In genomic region chr5:74260378-74260809, GRCm38 (mm10) we compare ENCODE assay signal across 8 mouse cellular contexts.
A peak's percentile ranks its signal among the peaks of the same experiment; 100 is the strongest.
DNase-seq lines count a peak whose midpoint lies in the region; ATAC-seq and TF ChIP-seq lines count a peak whose summit lies in the region.

No protein-coding gene starts in this region.

- H3K27ac ChIP-seq in kidney, postnatal 0 days, result peak overlapping the region; percentile 50
- no peak overlapping the region for H3K27ac ChIP-seq in embryonic facial prominence, embryonic 11.5 days (replicated peaks; ENCODE audit: low read depth, low read length)
- 0 out of 2 replicates have a peak overlapping the region, but pooled peaks have one; percentile 20 for H3K27ac ChIP-seq in hindbrain, embryonic 14.5 days
- H3K27ac ChIP-seq in liver, embryonic 16.5 days (ENCODE audit: low read length), result peak overlapping the region; percentile 57; the same call in 1 of the 2 replicates
- H3K27ac ChIP-seq in stomach, embryonic 15.5 days, result peak overlapping the region; percentile 78

- H3K4me2 ChIP-seq in kidney, postnatal 0 days (ENCODE audit: low read length), result 0 out of 2 replicates have a peak overlapping the region, but pooled peaks have one; percentile 9
- no peak overlapping the region for H3K4me2 ChIP-seq in embryonic facial prominence, embryonic 11.5 days (ENCODE audit: low read depth, low read length)
- H3K4me2 ChIP-seq in hindbrain, embryonic 14.5 days (replicated peaks), result no peak overlapping the region
- peak overlapping the region; percentile 7 for H3K4me2 ChIP-seq in liver, embryonic 16.5 days (ENCODE audit: low read depth, low read length)
- H3K4me2 ChIP-seq in stomach, embryonic 15.5 days, result peak overlapping the region; percentile 14; the same call in 1 of the 2 replicates

- H3K27me3 ChIP-seq in kidney, postnatal 0 days (ENCODE audit: insufficient read depth, low read length), result no peaks in the 10 kb centered on the region
- no peaks in the 10 kb centered on the region for H3K27me3 ChIP-seq in embryonic facial prominence, embryonic 11.5 days (ENCODE audit: control insufficient read depth, insufficient read depth, low read length)
- no peaks in the 10 kb centered on the region for H3K27me3 ChIP-seq in hindbrain, embryonic 14.5 days (ENCODE audit: control insufficient read depth, insufficient read depth, low read length)
- H3K27me3 ChIP-seq in liver, embryonic 16.5 days (ENCODE audit: control insufficient read depth, insufficient read depth, low read depth, low read length), result no peaks in the 10 kb centered on the region
- H3K27me3 ChIP-seq in stomach, embryonic 15.5 days (replicated peaks), result no peaks in the 10 kb centered on the region

- DNase-seq in kidney, postnatal 0 days (ENCODE audit: low spot score), result peak; percentile 69
- no peak for DNase-seq in kidney, postnatal 14 days
- peak; percentile 34 for DNase-seq in embryonic facial prominence, embryonic 11.5 days (ENCODE audit: low spot score)
- DNase-seq in hindbrain, embryonic 14.5 days (ENCODE audit: low spot score), result no peak
- DNase-seq in layer of hippocampus, adult 18-20 months (ENCODE audit: low spot score in 2 of 2), result no peak
- DNase-seq in cerebellum, adult 18-20 months, result no peak

- no peaks in the 10 kb centered on the region for H3K36me3 ChIP-seq in kidney, postnatal 0 days (ENCODE audit: insufficient read depth, low read length)
- no peaks in the 10 kb centered on the region for H3K36me3 ChIP-seq in embryonic facial prominence, embryonic 11.5 days (replicated peaks; ENCODE audit: control insufficient read depth, insufficient read depth, low read depth, low read length)
- no peaks in the 10 kb centered on the region for H3K36me3 ChIP-seq in hindbrain, embryonic 14.5 days (replicated peaks; ENCODE audit: control insufficient read depth, insufficient read depth)
- no peaks in the 10 kb centered on the region for H3K36me3 ChIP-seq in liver, embryonic 16.5 days (ENCODE audit: control insufficient read depth, insufficient read depth)
- H3K36me3 ChIP-seq in stomach, embryonic 15.5 days, result no peaks in the 10 kb centered on the region

- 0 out of 2 replicates have a peak, but pooled peaks have one; percentile 6 for ATAC-seq in kidney, postnatal 0 days (replicated peaks; ENCODE audit: low FRiP score, low read depth)
- ATAC-seq in embryonic facial prominence, embryonic 11.5 days (replicated peaks; ENCODE audit: insufficient number of reproducible peaks, low FRiP score, low TSS enrichment, low read depth), result no peak; the same call in 1 of the 2 replicates
- ATAC-seq in hindbrain, embryonic 14.5 days (ENCODE audit: low FRiP score), result no peak
- ATAC-seq in liver, embryonic 16.5 days (ENCODE audit: low read depth), result peak; percentile 66
- peak; percentile 61 for ATAC-seq in stomach, embryonic 15.5 days (ENCODE audit: insufficient read depth, low FRiP score, low read depth)

- 30% methylated on average over 9 of the region's 9 CpGs for WGBS in kidney, postnatal 0 days
- 46% methylated on average over 9 of the region's 9 CpGs for WGBS in embryonic facial prominence, embryonic 11.5 days
- 44% methylated on average over 9 of the region's 9 CpGs for WGBS in hindbrain, embryonic 14.5 days
- 12% methylated on average over 9 of the region's 9 CpGs for WGBS in liver, embryonic 16.5 days (ENCODE audit: insufficient replicate concordance)
- WGBS in stomach, embryonic 15.5 days, result 14% methylated on average over 9 of the region's 9 CpGs

- no peak overlapping the region for H3K4me3 ChIP-seq in kidney, postnatal 0 days (replicated peaks; ENCODE audit: low read depth, low read length)
- H3K4me3 ChIP-seq in embryonic facial prominence, embryonic 11.5 days (ENCODE audit: low read depth, low read length), result no peak overlapping the region
- H3K4me3 ChIP-seq in hindbrain, embryonic 14.5 days (replicated peaks; ENCODE audit: low read length), result no peak overlapping the region
- H3K4me3 ChIP-seq in liver, embryonic 16.5 days (ENCODE audit: low read depth, low read length), result no peak overlapping the region
- H3K4me3 ChIP-seq in stomach, embryonic 15.5 days (replicated peaks), result no peak overlapping the region

- no peaks in the 10 kb centered on the region for H3K9me3 ChIP-seq in kidney, postnatal 0 days (replicated peaks; ENCODE audit: low read length)
- no peaks in the 10 kb centered on the region for H3K9me3 ChIP-seq in embryonic facial prominence, embryonic 11.5 days (replicated peaks; ENCODE audit: control insufficient read depth, low read length)
- H3K9me3 ChIP-seq in hindbrain, embryonic 14.5 days (ENCODE audit: control insufficient read depth, low read length), result no peaks in the 10 kb centered on the region
- no peaks in the 10 kb centered on the region for H3K9me3 ChIP-seq in liver, embryonic 16.5 days (replicated peaks; ENCODE audit: control insufficient read depth, low read length)
- no peaks in the 10 kb centered on the region for H3K9me3 ChIP-seq in stomach, embryonic 15.5 days

- H3K9ac ChIP-seq in kidney, postnatal 0 days (ENCODE audit: low read depth, low read length), result no peak overlapping the region
- no peak overlapping the region for H3K9ac ChIP-seq in embryonic facial prominence, embryonic 11.5 days (replicated peaks; ENCODE audit: low read length)
- no peak overlapping the region for H3K9ac ChIP-seq in hindbrain, embryonic 14.5 days
- H3K9ac ChIP-seq in liver, embryonic 16.5 days (ENCODE audit: low read depth, low read length), result no peak overlapping the region
- no peak overlapping the region for H3K9ac ChIP-seq in stomach, embryonic 15.5 days

- TF ChIP-seq CTCF in kidney, postnatal 0 days (IDR thresholded peaks at IDR 0.05; ENCODE audit: low read depth), result no peak

- H3K4me1 ChIP-seq in kidney, postnatal 0 days (replicated peaks; ENCODE audit: insufficient read depth, low read length), result peaks cover 13% of the 10 kb centered on the region; the same call in 1 of the 2 replicates
- peaks cover 1% of the 10 kb centered on the region; the same call in 1 of the 2 replicates for H3K4me1 ChIP-seq in embryonic facial prominence, embryonic 11.5 days (ENCODE audit: control insufficient read depth, insufficient read depth, low read length)
- H3K4me1 ChIP-seq in hindbrain, embryonic 14.5 days (replicated peaks; ENCODE audit: control insufficient read depth, insufficient read depth, low read length), result peaks cover 18% of the 10 kb centered on the region; the same call in 1 of the 2 replicates
- H3K4me1 ChIP-seq in liver, embryonic 16.5 days (ENCODE audit: control insufficient read depth, low read depth, low read length), result peaks cover 5% of the 10 kb centered on the region
- peaks cover 15% of the 10 kb centered on the region for H3K4me1 ChIP-seq in stomach, embryonic 15.5 days

Comparison
In these comparisons a context has a peak if more than half of its experiments do, and no peak if none do; other contexts are left out.
1. DNase-seq: peak in kidney, postnatal 0 days (single experiment) and embryonic facial prominence, embryonic 11.5 days (single experiment); none in kidney, postnatal 14 days (single experiment), hindbrain, embryonic 14.5 days (single experiment), layer of hippocampus, adult 18-20 months (0 of 2) and cerebellum, adult 18-20 months (0 of 2).
2. ATAC-seq: peak in kidney, postnatal 0 days (single experiment), liver, embryonic 16.5 days (single experiment) and stomach, embryonic 15.5 days (single experiment); none in embryonic facial prominence, embryonic 11.5 days (single experiment) and hindbrain, embryonic 14.5 days (single experiment).
3. H3K4me2 ChIP-seq: peak in kidney, postnatal 0 days (single experiment), liver, embryonic 16.5 days (single experiment) and stomach, embryonic 15.5 days (single experiment); none in embryonic facial prominence, embryonic 11.5 days (single experiment) and hindbrain, embryonic 14.5 days (single experiment).